Mouse (Mus musculus): ENCODE data around the gene Fbrs.
"Not testable (repeated sequence)": the region's sequence is repeated elsewhere in the genome, so short reads cannot be mapped to it uniquely, and the experiment has no call there.

The Fbrs gene

GRCm38 (mm10) chr7:127478635-127479317 is at the start of gene Fbrs:
TSS of gene Fbrs (plus strand) at chr7:127479199.
- DNase-seq (ENCODE audit: low spot score in 2 of 2) = peak; percentile 91 to 92

GRCm38 (mm10) chr7:127435206-127435605 is 43.8 kb upstream of the Fbrs start:
- no peak for DNase-seq (ENCODE audit: low spot score in 2 of 2)

- DNase-seq (ENCODE audit: low spot score in 2 of 2) = no peak
Observed at GRCm38 (mm10) chr7:127437724-127438123, 41.3 kb upstream of the Fbrs start.

GRCm38 (mm10) chr7:127443976-127444375 is 35.0 kb upstream of the Fbrs start:
- no peak for DNase-seq (ENCODE audit: low spot score in 2 of 2)

- DNase-seq (ENCODE audit: low spot score in 2 of 2) = peak; percentile 97 to 99
Observed at GRCm38 (mm10) chr7:127448521-127449300, 30.3 kb upstream of the Fbrs start, which contains the start of gene Zfp689. TSS of gene Zfp689 (minus strand) at chr7:127449158.

GRCm38 (mm10) chr7:127449966-127450365 is 29.0 kb upstream of the Fbrs start:
- no peak for DNase-seq (ENCODE audit: low spot score in 2 of 2)

GRCm38 (mm10) chr7:127453056-127453455 is 25.9 kb upstream of the Fbrs start:
- DNase-seq (ENCODE audit: low spot score in 2 of 2) = no peak

- DNase-seq (ENCODE audit: low spot score in 2 of 2) = no peak
Observed at GRCm38 (mm10) chr7:127454905-127455304, 24.1 kb upstream of the Fbrs start.

GRCm38 (mm10) chr7:127458371-127459122 is 20.5 kb upstream of the Fbrs start:
- not testable (repeated sequence) for DNase-seq (ENCODE audit: low spot score in 2 of 2)

- DNase-seq (ENCODE audit: low spot score in 2 of 2) = not testable (repeated sequence)
Observed at GRCm38 (mm10) chr7:127459311-127459710, 19.7 kb upstream of the Fbrs start, which contains the start of gene Prr14. TSS of gene Prr14 (plus strand) at chr7:127459611.

GRCm38 (mm10) chr7:127465191-127465590 is 13.8 kb upstream of the Fbrs start:
- no peak for DNase-seq (ENCODE audit: low spot score in 2 of 2)

- DNase-seq (ENCODE audit: low spot score in 2 of 2) = not testable (repeated sequence)
Observed at GRCm38 (mm10) chr7:127465670-127466069, 13.3 kb upstream of the Fbrs start.

- DNase-seq (ENCODE audit: low spot score in 2 of 2) = no peak
Observed at GRCm38 (mm10) chr7:127466606-127467005, 12.4 kb upstream of the Fbrs start.

GRCm38 (mm10) chr7:127470011-127470715 is 8.8 kb upstream of the Fbrs start:
- DNase-seq (ENCODE audit: low spot score in 2 of 2) = peak in 1 of 2 experiments; percentile 35

GRCm38 (mm10) chr7:127470743-127471645 is 8.0 kb upstream of the Fbrs start:
- DNase-seq (ENCODE audit: low spot score in 2 of 2) = peak; percentile 94

- peak in 1 of 2 experiments; percentile 47 for DNase-seq (ENCODE audit: low spot score in 2 of 2)
Observed at GRCm38 (mm10) chr7:127471646-127472010, 7.4 kb upstream of the Fbrs start.

- DNase-seq (ENCODE audit: low spot score in 2 of 2) = peak in 1 of 2 experiments; percentile 32
Observed at GRCm38 (mm10) chr7:127472060-127472459, 6.9 kb upstream of the Fbrs start.

GRCm38 (mm10) chr7:127473705-127474104 is 5.3 kb upstream of the Fbrs start:
- DNase-seq (ENCODE audit: low spot score in 2 of 2) = no peak

- DNase-seq (ENCODE audit: low spot score in 2 of 2) = no peak
Observed at GRCm38 (mm10) chr7:127474378-127475070, 4.5 kb upstream of the Fbrs start.

Data from right cerebral cortex, adult 2 months (tissue).